Mouse (Mus musculus) bone marrow, adult 2 months (tissue): Measurements from ENCODE around the gene BC051142. TPM values are rescaled to one million over a fixed set of nuclear protein-coding genes. Genes with fewer than 3 reads are reported as not detected.
A peak's percentile ranks its signal among the peaks of the same experiment; 100 is the strongest.

ENCODE experiments used
- H3K27ac ChIP-seq: fragments of 200-500 bp; 2 replicates; pipeline ENCODE4 v1.5.1; 2012; ENCODE audit warnings: low read depth, mild to moderate bottlenecking, control low read depth, inconsistent platforms, low read length; ENCODE audit not compliant: control insufficient read depth, poor library complexity, insufficient read depth
- H3K4me1 ChIP-seq: fragments of 200-500 bp; 2 replicates; pipeline ENCODE4 v1.6.1; 2011; ENCODE audit warnings: low read length; ENCODE audit not compliant: control insufficient read depth, insufficient read depth
- H3K4me3 ChIP-seq: fragments of 200-500 bp; replicated peaks from 2 replicates; pipeline ENCODE3; 2011; ENCODE audit warnings: mild to moderate bottlenecking, low read depth, low read length, control low read depth; ENCODE audit not compliant: control insufficient read depth
- CTCF ChIP-seq: fragments of 200-500 bp; IDR thresholded peaks from 2 replicates; pipeline ENCODE4 v1.5.1; 2011; ENCODE audit warnings: low read length, control low read depth; ENCODE audit not compliant: control insufficient read depth, insufficient read depth
- POLR2A ChIP-seq: fragments of 200-500 bp; IDR thresholded peaks from 2 replicates; pipeline ENCODE4 v1.6.1; 2011; ENCODE audit warnings: low read depth, mild to moderate bottlenecking, control low read depth, low read length, borderline replicate concordance; ENCODE audit not compliant: control insufficient read depth
- WGBS: fragments of 180-500 bp; shearing (Covaris S2); methylation state at CpG from one replicate; pipeline ENCODE4 v1.1.7; 2018; 5-methylcytosine and 5-hydroxymethylcytosine counted together
- polyA plus RNA-seq: library from polyadenylated mRNA; stranded (reverse); fragments of >200 nt; gene quantifications from 2 replicates; pipeline ENCODE4 v1.2.4, GENCODE M21; 2011; ENCODE audit warnings: low replicate concordance; ENCODE audit not compliant: missing spikeins, insufficient read depth, insufficient read length

The BC051142 gene
- polyA plus RNA-seq, 1 experiment: 3.7 TPM

DNA sequence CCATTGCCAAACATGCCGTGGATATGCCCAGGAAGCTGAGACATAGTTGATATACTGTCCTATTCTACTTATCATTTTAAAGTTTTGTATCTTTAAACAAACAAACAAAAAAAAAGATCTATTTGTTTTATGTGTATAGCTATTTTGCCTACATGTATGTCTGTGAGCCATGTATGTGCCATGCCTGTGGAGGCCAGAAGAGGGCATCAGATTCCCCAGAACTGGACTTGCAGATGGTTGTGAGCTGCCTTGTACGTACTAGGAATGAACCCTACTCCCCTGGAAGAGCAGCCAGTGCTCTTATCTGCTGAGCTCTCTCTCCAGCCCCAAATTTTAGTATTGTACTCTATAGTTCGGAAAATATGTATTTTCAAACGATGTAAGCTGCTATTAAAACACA, 10.1 kb upstream of the BC051142 start:
- 34% methylated on average over 4 of the region's 4 CpGs for WGBS
- Histone ChIP-seq H3K27ac (no peak overlapping the region), H3K4me1 (peaks cover 2% of the 10 kb centered on the region), H3K4me3 (no peak overlapping the region)
- TF ChIP-seq POLR2A (no peak), CTCF (peak; percentile 73)

DNA sequence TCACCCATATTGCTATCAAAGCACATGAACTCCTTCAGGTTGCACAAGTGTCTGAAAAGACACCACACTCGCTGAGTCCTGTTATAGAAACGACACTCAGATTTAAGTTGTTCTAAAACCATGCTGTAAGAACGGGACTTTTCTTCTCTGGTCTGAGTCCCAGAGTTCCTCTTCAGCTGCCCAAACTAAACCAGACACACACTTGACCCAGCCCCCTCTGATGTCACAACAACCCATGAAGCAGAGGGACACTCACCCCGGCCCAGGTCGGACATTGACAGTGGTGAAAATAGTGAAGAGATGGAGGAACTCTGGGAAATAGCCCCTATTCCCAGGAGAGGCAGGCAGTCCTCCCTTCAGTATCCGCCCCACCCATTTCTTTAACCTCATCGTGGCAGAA, 7.1 kb upstream of the BC051142 start:
- 26% methylated on average over 7 of the region's 7 CpGs for WGBS
- peaks cover 2% of the 10 kb centered on the region for H3K4me1 ChIP-seq

DNA sequence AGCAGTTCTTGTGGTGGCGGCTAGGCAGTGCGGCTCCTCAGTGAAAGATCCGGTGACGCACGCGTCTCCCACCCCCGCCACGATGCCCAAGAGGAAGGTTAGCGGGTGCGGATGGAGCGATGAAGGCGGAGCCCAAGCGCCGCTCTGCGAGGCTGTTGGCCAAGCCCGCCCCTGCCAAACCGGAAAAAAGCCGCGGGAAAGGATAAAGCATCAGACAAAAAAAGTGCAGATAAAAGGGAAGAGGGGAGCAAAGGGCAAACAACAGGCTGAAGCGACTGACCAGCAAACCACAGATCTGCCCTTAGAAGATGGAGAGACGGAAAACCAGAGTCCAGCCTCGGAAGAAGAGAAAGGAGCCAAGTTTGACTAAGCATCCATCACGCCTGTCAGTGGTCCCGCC, 6.3 kb upstream of the BC051142 start:
- no peak overlapping the region; the same call in 1 of the 2 replicates for H3K27ac ChIP-seq
- peak overlapping the region; percentile 31 for H3K4me3 ChIP-seq
- TF ChIP-seq CTCF (no peak), POLR2A (no peak)
- under 1% methylated on average over 24 of the region's 24 CpGs for WGBS
- H3K4me1 ChIP-seq: peaks cover 2% of the 10 kb centered on the region

More for the DNA sequence above, 7.1 kb upstream of the BC051142 start:
- TF ChIP-seq POLR2A (no peak), CTCF (no peak)
- H3K27ac ChIP-seq: no peak overlapping the region
- no peak overlapping the region for H3K4me3 ChIP-seq

DNA sequence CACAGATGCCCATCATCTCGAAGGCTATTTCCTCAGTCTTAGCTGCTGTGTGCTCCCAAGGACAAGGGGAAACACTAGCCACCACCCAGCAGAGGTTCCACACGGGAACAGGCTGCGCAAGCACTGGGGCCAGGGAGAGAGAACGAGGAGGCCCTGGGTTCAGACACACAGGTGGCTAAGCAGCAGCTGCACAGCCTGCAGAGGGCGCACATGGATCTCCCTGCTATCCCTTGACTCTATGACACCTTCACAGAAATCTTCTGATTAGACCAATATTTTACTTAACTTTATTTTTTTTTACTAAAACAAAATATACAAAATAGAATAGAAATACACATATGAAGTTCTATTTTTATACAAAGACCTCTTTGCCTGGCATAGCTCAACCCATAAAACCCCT, 1.3 kb upstream of the BC051142 start:
- WGBS: 62% methylated on average over 5 of the region's 5 CpGs
- Histone ChIP-seq H3K4me1 (no peaks in the 10 kb centered on the region), H3K27ac (no peak overlapping the region), H3K4me3 (no peak overlapping the region)
- TF ChIP-seq POLR2A: no peak
- peak; percentile 46; the same call in 1 of the 2 replicates for TF ChIP-seq CTCF

DNA sequence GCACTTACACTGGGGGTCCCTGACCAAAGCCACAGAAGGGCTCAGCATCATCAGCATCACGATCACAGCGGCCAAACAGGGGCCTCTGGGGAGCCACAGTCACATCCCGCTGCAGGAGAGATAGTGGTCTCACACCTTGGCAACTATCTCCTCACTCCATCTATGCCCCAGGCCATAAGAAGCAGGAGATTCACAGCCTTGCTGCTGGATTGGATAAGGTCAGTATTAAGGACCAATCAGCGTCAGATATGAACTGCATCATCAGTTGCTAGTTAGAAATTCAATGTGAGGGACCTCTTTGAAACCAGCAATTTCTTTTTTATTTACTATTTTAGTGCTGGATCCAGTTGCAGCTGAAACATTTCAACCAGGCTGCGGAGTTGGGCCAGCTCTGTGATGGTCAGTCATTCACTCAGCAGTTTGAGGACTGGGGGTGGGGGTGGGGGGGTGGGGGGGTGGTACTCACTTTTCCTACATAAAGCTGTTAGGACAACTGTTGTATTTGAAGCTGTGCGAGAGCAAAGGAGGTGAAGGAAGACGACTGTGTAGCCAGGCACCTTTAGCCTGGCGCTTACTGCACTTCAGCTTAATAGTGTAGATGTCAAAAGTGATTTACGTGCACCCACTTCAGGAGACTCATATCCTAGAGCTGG, 436 bp upstream of the BC051142 start:
- TF ChIP-seq POLR2A: no peak
- TF ChIP-seq CTCF: no peak
- no peaks in the 10 kb centered on the region for H3K4me1 ChIP-seq
- H3K27ac ChIP-seq: peak overlapping the region; percentile 23
- no peak overlapping the region for H3K4me3 ChIP-seq
- 12% methylated on average over 9 of the region's 9 CpGs for WGBS

DNA sequence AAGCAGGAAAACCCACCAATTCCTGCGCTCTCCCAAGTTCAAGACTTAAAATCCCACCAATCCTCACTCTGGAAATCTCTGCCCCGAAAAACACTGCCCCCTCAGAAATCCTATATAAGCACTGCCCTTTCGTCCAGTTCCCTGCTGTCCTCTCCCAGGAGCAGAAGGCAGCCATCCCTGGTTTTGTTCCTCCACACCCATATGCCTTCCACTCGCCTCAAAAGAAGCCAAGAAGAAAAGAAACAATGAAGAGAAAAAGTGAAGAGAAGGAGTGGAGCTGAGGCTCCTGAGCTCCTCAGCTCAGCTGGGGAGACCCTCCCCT, 735 bp downstream of the BC051142 start:
- no peak overlapping the region for H3K4me3 ChIP-seq
- no peak overlapping the region for H3K27ac ChIP-seq
- 80% methylated on average over 4 of the region's 4 CpGs for WGBS
- H3K4me1 ChIP-seq: no peaks in the 10 kb centered on the region
- TF ChIP-seq POLR2A (no peak), CTCF (no peak)

DNA sequence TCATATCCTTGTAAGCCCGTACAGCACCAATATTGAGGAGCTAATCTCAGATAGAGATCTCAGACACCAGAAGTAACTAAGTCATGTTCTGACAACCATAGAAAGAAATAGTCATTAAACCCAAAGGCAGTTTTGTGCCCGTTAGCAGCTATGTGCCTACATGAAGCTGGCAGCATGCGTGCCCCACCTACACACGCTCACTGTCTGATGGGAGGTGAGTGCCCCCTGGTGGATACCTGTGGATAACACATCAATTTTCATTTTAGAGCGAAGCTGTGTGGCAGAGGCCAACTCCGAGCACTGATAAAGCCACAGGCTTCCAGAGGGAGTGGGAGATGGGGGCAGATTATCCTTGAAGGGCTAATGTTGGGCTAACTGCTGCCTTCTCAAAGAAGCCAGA, 12.5 kb downstream of the BC051142 start:
- Histone ChIP-seq H3K27ac (no peak overlapping the region), H3K4me3 (no peak overlapping the region), H3K4me1 (no peaks in the 10 kb centered on the region; the same call in 1 of the 2 replicates)
- 14% methylated on average over 6 of the region's 6 CpGs for WGBS
- TF ChIP-seq POLR2A (no peak), CTCF (peak; percentile 95)

DNA sequence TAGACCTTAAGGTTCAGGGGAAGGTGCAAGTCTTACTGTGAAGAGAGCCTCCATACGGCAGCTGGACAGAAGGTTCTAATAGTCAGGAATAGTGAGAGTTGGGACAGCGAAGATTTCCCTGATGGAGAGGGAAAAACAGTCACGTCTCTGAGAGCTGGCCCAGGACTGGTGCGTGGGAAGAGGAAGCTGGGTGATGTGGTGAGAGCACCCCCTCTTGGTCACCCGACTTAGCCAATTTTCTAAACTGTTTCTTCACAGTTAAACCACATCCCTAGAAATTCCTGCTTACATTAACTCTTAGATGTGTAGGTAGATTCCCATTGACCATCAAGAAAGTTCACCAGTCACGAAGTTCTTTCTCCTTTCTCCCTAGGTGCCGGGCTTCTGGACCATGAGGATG, 21.4 kb downstream of the BC051142 start:
- peak overlapping the region; percentile 51 for H3K4me3 ChIP-seq
- 30% methylated on average over 7 of the region's 7 CpGs for WGBS
- H3K4me1 ChIP-seq: peaks cover 1% of the 10 kb centered on the region; the same call in 1 of the 2 replicates
- H3K27ac ChIP-seq: no peak overlapping the region
- TF ChIP-seq CTCF (peak; percentile 48; the same call in 1 of the 2 replicates), POLR2A (no peak)

DNA sequence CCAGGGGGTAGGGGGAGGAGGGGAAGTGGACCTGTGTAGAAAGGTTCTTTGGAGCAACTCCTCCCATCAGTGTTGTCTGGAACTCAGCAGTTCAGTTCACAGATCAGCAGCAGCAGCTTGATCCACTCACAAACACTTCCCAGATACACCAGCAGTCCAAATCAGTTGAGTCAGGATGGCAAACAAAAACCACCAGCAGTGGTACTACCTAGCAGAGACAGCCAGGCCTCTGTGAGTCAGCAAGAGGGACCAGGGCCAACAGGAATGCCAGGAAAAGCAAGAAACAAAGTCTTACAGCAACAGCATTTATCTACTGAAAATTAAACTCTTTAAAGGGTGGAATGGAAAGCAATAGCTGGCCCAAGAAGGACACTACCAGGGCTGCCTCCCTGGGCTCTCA, 29.0 kb downstream of the BC051142 start:
- H3K4me3 ChIP-seq: no peak overlapping the region
- no peak overlapping the region for H3K27ac ChIP-seq

More for the DNA sequence above, 29.0 kb downstream of the BC051142 start:
- no peaks in the 10 kb centered on the region for H3K4me1 ChIP-seq
- no peak for TF ChIP-seq CTCF
- no peak for TF ChIP-seq POLR2A
